Mouse (Mus musculus) thymus, postnatal 0 days (tissue): Measurements from ENCODE around the gene Ica1. TPM values are rescaled to one million over a fixed set of nuclear protein-coding genes. Genes with fewer than 3 reads are reported as not detected.

ENCODE experiments used
- DNase-seq: peaks from one replicate; pipeline ENCODE4 v3.0.0-alpha.2; 2015; ENCODE audit warnings: low spot score
- polyA plus RNA-seq: library from polyadenylated mRNA; unstranded; fragments of >200 nt; fragmentation: Nextera tagmentation; extraction: Ambion mirVana; gene quantifications from 2 replicates; pipeline ENCODE4 v1.2.1, GENCODE M21; 2015

Ica1 gene
- 5.9 and 7.8 TPM in 2 replicates for polyA plus RNA-seq

DNA sequence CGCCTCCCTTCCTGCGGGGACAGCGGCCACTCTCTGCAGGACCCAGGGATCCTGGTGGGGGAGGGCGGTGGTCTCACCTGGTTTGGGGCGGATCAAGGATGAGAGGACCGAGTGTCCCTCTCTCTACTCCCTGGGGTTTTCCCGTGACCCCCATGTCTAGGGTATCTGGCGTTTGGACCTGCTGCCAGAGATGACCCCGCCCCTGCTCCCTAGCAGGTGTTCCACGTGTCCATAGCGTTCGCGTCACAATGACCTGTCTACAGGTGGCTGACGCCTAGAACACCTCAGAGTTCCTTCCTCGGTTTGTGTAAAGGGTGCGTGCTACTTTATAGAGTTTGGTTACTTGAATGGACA lies at the start of gene Ica1:
Gene Ica1 (minus strand): TSS at position 193 of the 354 bp plus-strand sequence.
- DNase-seq, result peak; percentile 2

GRCm38 (mm10) chr6:8819866-8820265 lies 41.6 kb upstream of the Ica1 start:
- no peak for DNase-seq

GRCm38 (mm10) chr6:8814332-8815002 lies 36.2 kb upstream of the Ica1 start:
- no peak for DNase-seq

DNA sequence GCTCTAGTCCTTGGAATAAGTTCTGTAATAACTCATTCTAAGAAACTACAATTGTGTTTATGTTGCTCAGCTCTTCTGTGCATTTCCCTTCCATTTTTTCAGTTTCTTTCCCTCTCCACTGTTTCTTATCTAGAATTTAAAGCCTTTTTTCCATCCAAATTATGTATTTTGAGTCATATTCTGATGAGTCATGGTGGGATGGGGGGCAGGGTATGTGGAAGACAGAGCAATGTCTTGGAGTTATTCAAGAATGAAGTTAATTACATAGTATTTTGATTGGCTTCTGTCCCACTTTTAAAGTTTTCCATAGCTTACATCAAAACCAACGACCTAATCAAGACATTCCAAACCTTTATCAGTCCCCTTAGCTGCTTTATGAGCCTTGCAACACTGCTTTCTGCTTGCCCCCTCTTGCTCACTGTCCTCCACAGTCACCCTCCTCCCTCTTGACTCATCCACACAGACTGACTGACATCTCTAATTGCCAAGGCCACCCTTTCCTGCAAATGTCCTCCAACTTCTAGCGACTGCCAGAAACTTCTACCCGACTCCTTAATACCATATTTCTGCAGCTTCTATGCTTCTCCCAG lies 24.4 kb upstream of the Ica1 start:
- DNase-seq, result no peak

DNA sequence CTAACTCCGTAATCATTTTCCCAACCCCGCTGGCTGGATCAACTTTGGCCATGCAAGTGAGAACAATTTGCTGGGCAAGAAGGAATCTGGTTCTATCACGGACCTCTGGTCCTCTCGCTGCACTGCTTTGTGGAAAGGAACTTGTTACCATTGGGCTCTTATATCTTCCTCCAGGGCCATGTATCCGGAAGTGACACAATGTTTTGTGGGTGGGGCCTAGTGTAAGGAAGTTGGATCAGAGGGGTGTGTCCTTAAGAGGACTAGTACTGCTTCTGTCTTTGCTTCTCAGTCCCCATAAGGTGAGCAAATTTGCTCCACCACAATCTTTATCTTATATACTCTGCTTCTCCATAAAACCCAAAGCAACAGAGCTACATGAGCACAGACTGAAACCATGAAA lies 14.1 kb upstream of the Ica1 start:
- DNase-seq, result no peak

GRCm38 (mm10) chr6:8791781-8792180 lies 13.5 kb upstream of the Ica1 start:
- no peak for DNase-seq

GRCm38 (mm10) chr6:8780618-8781017 lies 2.3 kb upstream of the Ica1 start:
- DNase-seq, result no peak

DNA sequence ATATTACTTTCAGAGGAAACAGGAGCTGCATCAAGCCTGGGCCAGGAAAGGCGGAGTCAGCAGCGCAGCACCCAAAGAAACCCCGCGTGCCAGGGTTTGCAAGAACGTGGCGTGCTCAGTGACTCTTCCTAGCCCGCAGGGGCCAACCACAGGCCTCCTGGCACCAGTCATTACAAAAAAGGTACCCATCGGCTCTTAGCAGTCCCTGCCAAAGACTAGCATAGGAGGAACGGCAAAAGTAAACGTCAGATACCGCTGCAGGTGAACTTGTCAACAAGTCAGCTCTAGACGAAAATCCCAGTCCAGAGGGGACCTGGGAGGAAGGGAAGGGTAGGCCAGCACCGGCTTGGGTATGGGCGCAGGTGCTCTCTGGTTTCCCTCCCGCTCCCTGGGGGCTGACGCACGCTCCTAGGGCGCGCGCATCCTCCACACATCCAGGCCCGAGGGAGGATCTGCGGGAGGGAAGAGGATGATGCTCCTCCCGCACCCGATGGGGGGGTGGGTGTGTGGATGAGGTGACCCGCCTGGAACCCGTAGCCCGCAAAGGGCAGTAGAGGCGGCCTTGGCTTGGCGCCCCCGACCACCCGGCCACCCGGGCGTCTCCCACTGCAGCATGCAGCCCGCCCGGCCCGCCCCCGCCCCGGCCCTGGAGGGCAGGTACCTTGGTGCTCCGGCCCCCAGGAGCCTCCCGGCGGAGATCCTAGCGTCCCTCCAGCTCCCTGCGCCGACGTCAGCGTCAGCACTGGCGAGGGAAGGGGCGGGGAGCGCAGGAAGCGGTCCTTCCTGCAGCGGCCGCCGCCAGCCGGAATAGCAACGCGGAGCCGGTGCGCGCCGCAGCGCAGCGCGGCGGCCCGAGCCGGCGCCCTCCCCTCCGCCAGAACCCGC lies 635 bp downstream of the Ica1 start:
- no peak for DNase-seq

DNA sequence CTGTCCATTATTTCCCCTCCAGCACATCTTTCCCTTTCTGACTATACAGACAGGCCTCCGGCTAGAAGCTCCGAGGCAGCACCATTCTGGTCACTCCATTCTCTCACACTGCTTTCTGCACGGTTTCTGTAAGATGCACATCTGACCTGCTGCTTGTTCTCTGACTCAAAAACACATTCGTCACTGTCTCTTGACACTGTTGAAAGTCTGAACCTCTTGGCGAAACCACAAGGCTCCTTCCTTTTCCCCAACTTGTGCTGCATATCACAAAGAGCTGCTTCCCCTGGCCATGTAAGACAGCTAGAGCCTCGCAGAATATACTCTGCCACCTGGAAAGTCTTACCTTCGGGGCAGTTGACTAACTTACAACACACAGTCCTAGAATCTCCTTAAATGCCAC lies 6.7 kb downstream of the Ica1 start:
- no peak for DNase-seq

DNA sequence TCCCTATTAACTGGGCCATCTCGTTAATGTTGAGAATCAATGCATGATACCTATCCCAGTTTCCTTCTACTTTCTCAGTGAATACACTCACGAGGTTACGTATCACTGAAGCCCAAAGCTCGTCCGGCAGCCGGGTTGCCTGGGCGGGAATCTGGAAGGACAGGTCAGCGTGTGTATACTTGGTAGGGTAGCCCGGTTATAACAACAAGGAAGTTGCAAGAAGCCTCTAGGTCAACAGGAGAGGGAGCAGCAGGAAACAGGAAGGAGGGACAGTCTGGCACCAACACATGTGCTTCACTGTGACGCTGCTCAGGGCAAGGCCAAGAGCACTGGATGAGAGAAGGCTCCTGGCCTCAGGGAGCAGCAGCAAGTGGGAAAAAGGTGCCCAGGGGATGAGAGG lies 7.9 kb downstream of the Ica1 start:
- DNase-seq, result no peak

GRCm38 (mm10) chr6:8769803-8770202 lies 8.5 kb downstream of the Ica1 start:
- no peak for DNase-seq

DNA sequence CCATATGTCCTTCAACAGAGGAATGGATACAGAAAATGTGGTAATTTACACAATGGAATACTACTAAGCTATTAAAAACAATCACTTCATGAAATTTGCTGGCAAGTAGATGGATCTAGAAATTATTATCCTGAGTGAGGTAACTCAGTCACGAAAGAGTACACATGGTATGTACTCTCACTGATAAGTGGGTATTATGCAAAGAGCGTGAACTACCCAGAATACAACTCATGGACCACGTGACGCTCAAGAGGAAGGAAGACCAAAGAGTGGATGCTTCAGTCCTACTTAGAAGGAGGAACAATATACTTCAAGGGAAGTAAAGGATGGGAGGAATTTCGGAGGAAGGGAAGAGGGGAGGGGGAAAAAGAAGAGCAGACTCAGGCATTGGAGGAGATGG lies 11.6 kb downstream of the Ica1 start:
- no peak for DNase-seq

- no peak for DNase-seq
Measured at GRCm38 (mm10) chr6:8765801-8766200, 12.5 kb downstream of the Ica1 start.

DNA sequence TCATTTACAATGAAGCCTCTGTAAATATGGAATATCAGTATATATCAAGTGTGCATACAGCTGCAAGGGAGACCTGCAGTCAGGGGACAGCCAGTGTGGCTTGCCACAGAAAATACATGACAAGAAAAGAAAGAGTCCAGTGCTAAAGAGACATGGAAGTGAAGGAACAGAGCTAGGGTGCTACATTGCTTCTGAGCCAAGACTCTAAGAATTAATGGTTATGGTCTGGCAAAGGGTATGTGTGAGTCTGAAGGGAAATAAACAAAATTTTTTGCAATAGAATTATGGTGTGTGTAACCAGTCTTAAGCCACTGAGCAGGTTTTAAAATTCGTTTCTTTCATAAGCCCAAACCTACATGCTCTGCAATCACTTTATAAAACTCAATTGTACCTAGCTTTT lies 13.2 kb downstream of the Ica1 start:
- no peak for DNase-seq

- no peak for DNase-seq
Measured at GRCm38 (mm10) chr6:8760708-8761294, 17.5 kb downstream of the Ica1 start.

DNA sequence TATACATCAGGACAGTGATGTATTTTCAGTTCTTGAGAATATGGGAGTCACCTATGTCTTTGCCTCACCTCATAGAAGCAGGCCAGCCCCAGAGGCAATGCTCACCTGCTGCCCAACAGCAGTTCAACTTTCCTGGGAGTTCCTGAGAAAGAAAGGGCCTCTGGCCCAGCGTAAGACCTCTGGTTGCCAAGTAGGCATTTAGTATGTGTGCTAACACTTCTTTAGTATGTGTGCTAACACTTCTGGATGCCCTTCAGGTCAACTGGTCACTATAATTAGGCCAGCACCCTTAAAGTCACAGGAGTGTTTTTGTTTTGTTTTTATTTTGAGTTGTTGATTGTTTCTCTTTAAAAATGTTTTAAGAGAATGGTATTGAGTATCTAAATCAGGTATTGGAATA lies 18.4 kb downstream of the Ica1 start:
- DNase-seq, result no peak

DNA sequence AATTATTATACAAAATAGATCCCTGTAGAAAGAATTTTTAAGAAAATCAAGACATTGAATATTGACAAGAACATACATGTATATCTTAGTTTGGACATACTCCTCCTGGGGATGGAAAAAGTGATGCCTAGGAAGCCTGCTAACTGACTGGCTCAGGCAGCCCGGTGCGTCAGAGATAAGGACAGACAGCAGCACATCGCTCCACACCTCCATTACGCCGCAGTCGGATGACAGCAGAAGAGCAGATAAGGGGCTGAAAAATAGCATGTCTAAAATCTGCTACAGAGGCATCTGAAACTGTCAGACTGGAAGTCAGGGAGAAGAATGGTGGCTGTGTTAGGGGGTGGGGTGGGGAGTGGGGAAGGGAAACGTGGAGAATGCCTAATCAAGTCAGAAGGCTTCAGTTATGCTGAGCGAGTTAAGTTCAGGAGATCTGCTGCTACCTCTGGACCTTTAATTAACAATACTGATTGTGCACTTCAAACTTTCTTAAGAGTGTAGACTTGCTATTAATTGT lies 22.5 kb downstream of the Ica1 start:
- DNase-seq, result no peak

DNA sequence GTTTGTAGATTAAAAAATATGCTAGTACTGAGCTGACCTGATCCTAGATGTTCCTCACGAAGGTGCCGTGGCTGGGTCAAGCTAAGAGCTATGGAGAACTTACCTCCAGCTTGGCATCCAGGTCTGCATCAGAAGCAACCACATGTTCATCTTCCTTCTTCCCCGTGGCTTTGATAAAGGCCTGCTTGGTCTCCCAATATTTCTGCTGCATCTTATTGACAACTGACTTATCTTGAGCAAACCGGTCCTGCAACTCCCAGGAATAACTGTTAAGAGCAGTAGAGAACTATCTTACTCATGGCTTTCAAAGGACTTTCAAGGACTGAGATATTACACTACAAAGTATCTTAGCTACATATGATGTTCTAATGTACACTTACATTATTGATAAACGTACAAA lies 23.8 kb downstream of the Ica1 start:
- no peak for DNase-seq

- DNase-seq, result no peak
Measured at GRCm38 (mm10) chr6:8753723-8754036, 24.6 kb downstream of the Ica1 start.

GRCm38 (mm10) chr6:8752984-8753722 lies 25.1 kb downstream of the Ica1 start:
- no peak for DNase-seq

DNA sequence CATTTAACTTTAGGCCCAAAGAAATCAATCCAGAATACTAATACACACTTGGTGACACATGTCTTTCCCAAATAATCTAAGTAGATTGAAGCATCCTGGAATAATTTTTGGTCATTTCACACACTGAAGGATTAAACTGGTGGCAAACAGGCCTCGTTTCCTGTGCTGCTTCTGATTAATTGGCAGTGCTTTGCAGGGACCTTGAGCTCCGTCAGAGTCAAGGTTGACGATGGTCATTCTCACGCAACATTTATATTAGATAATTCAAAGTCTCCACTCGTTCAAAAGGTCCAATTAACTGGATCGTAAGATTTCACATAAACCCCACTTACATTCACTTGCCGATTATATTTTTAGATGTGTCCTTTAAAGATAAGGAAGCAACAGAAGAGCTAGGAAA lies 33.4 kb downstream of the Ica1 start:
- DNase-seq, result no peak
